24 mouse cellular contexts compared by ENCODE assay signal in the genomic region with DNA sequence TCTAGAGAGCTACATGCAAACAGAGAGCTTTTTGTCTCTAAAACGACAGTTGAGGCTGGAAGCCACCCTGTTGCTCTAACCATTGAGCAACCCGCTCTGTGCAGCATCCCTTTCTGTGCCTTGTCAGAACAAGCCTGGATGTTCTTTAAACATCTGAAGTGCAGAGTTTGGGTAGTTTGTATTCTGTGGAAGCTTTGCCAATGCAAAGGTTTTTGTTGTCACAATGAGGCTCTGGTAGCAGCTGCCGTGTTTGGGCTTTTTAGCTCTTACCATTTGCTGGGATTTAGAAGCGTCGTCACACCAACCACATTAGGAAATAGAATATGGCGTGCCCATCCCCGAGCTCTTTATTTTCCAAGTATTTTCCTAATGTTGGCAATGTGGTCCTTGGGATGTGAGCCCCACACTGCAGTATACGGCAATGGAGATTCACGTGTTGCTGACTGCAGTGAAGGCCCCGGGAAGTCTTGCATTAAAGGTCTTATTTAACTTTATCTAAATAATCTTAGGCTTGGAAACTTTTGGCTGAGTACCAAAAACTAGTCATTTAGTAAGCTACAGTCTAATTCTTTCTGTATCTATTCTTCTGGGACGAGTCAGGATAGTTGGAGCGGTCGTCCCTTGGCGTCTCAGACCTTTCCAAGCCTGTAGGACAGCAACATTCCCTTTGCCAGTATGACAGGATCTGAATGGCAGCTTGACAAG. TPM values are rescaled to one million over a fixed set of nuclear protein-coding genes. Genes with fewer than 3 reads are reported as not detected.
DNase-seq lines count a peak whose midpoint lies in the region; ATAC-seq and TF ChIP-seq lines count a peak whose summit lies in the region.
"Had no signal": no experiment of that assay in that cellular context is flagged by ENCODE, and none has a peak within 500 bp of the region (broad histone marks: within the 10 kb centered on the region; RNA-seq: fewer than 3 reads in every experiment).

No protein-coding gene starts in this region.

- no peak for DNase-seq in heart, embryonic 10.5 days (ENCODE audit: low spot score)
- DNase-seq in layer of hippocampus, adult 2 months (ENCODE audit: low spot score in 2 of 2): peak; percentile 46
- DNase-seq in layer of hippocampus, postnatal 25 days (ENCODE audit: extremely low spot score in 1 of 2, low spot score in 1 of 2): no peak
- no peak for DNase-seq in spleen, adult 12 weeks (ENCODE audit: low spot score)
- DNase-seq in ovary, postnatal 36 days (ENCODE audit: low spot score): no peak
- DNase-seq: adrenal gland, postnatal 25 days; cerebellum, adult 2 months; gastrocnemius, postnatal 36 days; heart, postnatal 10 days; lung, postnatal 36 days; right cerebral cortex, postnatal 25 days; thymus, postnatal 14 days had no signal

- 86% methylated on average over 14 of the region's 14 CpGs for WGBS in heart, embryonic 10.5 days
- 83% methylated on average over 14 of the region's 14 CpGs for WGBS in heart, embryonic 11.5 days (ENCODE audit: insufficient replicate concordance)
- WGBS in embryonic facial prominence, embryonic 15.5 days: 53% methylated on average over 14 of the region's 14 CpGs
- 52% methylated on average over 14 of the region's 14 CpGs for WGBS in stomach, embryonic 15.5 days

- no peak for ATAC-seq in heart, embryonic 11.5 days (replicated peaks; ENCODE audit: insufficient number of reproducible peaks, low FRiP score, low TSS enrichment)
- ATAC-seq in embryonic facial prominence, embryonic 15.5 days (ENCODE audit: insufficient number of reproducible peaks, low FRiP score, low TSS enrichment, low read depth): no peak
- no peak for ATAC-seq in stomach, embryonic 15.5 days (ENCODE audit: insufficient read depth, low FRiP score, low read depth)
- ATAC-seq: inflammation-experienced regulatory T-cells, adult 6 months; midbrain, embryonic 16.5 days had no signal

- H3K27me3 ChIP-seq in heart, embryonic 10.5 days (ENCODE audit: insufficient read depth, poor library complexity, severe bottlenecking): no peaks in the 10 kb centered on the region
- peaks cover 3% of the 10 kb centered on the region; the same call in 1 of the 2 replicates for H3K27me3 ChIP-seq in heart, embryonic 11.5 days (ENCODE audit: control insufficient read depth, insufficient read depth, low read length)
- no peaks in the 10 kb centered on the region for H3K27me3 ChIP-seq in embryonic facial prominence, embryonic 15.5 days
- H3K27me3 ChIP-seq in stomach, embryonic 15.5 days (replicated peaks): no peaks in the 10 kb centered on the region
- H3K27me3 ChIP-seq: CH12.LX; limb, embryonic 13.5 days; neural tube, embryonic 15.5 days had no signal

- no peak overlapping the region for H3K4me3 ChIP-seq in heart, embryonic 10.5 days
- H3K4me3 ChIP-seq in heart, embryonic 11.5 days (ENCODE audit: low read depth, low read length): no peak overlapping the region
- H3K4me3 ChIP-seq in layer of hippocampus, adult 2 months: no peak overlapping the region
- no peak overlapping the region for H3K4me3 ChIP-seq in embryonic facial prominence, embryonic 15.5 days (replicated peaks)
- H3K4me3 ChIP-seq in stomach, embryonic 15.5 days (replicated peaks): no peak overlapping the region
- H3K4me3 ChIP-seq: limb, embryonic 13.5 days; liver, embryonic 15.5 days; neural tube, embryonic 15.5 days had no signal

- peaks cover 74% of the 10 kb centered on the region for H3K4me1 ChIP-seq in heart, embryonic 10.5 days
- peaks cover 61% of the 10 kb centered on the region for H3K4me1 ChIP-seq in heart, embryonic 11.5 days (ENCODE audit: control insufficient read depth, insufficient read depth, low read length)
- H3K4me1 ChIP-seq in embryonic facial prominence, embryonic 15.5 days: peaks cover 90% of the 10 kb centered on the region
- peaks cover 79% of the 10 kb centered on the region for H3K4me1 ChIP-seq in stomach, embryonic 15.5 days

- no peak overlapping the region for H3K4me2 ChIP-seq in heart, embryonic 11.5 days
- no peak overlapping the region for H3K4me2 ChIP-seq in embryonic facial prominence, embryonic 15.5 days (replicated peaks)
- H3K4me2 ChIP-seq in stomach, embryonic 15.5 days: no peak overlapping the region
- H3K4me2 ChIP-seq: limb, embryonic 13.5 days; liver, embryonic 15.5 days; neural tube, embryonic 15.5 days had no signal

- no peaks in the 10 kb centered on the region for H3K9me3 ChIP-seq in heart, embryonic 10.5 days
- H3K9me3 ChIP-seq in heart, embryonic 11.5 days (replicated peaks; ENCODE audit: control insufficient read depth, low read length): no peaks in the 10 kb centered on the region
- no peaks in the 10 kb centered on the region for H3K9me3 ChIP-seq in embryonic facial prominence, embryonic 15.5 days (replicated peaks)
- no peaks in the 10 kb centered on the region for H3K9me3 ChIP-seq in stomach, embryonic 15.5 days
- H3K9me3 ChIP-seq: limb, embryonic 13.5 days; liver, embryonic 15.5 days; neural tube, embryonic 15.5 days had no signal

- H3K27ac ChIP-seq in heart, embryonic 10.5 days: 0 out of 2 replicates have a peak overlapping the region, but pooled peaks have one; percentile 91
- H3K27ac ChIP-seq in heart, embryonic 11.5 days (ENCODE audit: low read depth, low read length): no peak overlapping the region
- H3K27ac ChIP-seq in layer of hippocampus, adult 2 months: no peak overlapping the region
- peak overlapping the region; percentile 73; the same call in 1 of the 2 replicates for H3K27ac ChIP-seq in embryonic facial prominence, embryonic 15.5 days (replicated peaks)
- H3K27ac ChIP-seq in stomach, embryonic 15.5 days: peak overlapping the region; percentile 37
- H3K27ac ChIP-seq: kidney, postnatal 0 days; limb, embryonic 13.5 days; liver, embryonic 15.5 days; neural tube, embryonic 15.5 days had no signal

- no peak overlapping the region for H3K9ac ChIP-seq in heart, embryonic 11.5 days (ENCODE audit: low read depth, low read length)
- H3K9ac ChIP-seq in embryonic facial prominence, embryonic 15.5 days: no peak overlapping the region
- H3K9ac ChIP-seq in stomach, embryonic 15.5 days: no peak overlapping the region
- H3K9ac ChIP-seq: liver, embryonic 15.5 days; neural tube, embryonic 15.5 days had no signal

- TF ChIP-seq CTCF in layer of hippocampus, adult 2 months (conservative IDR thresholded peaks at IDR 0.05): no peak

- H3K36me3 ChIP-seq in heart, embryonic 10.5 days: no peaks in the 10 kb centered on the region
- no peaks in the 10 kb centered on the region for H3K36me3 ChIP-seq in heart, embryonic 11.5 days (ENCODE audit: control insufficient read depth, insufficient read depth, low read length)
- H3K36me3 ChIP-seq in embryonic facial prominence, embryonic 15.5 days: 0 out of 2 replicates have a peak, but pooled peaks cover 6% of the 10 kb centered on the region
- H3K36me3 ChIP-seq in stomach, embryonic 15.5 days: no peaks in the 10 kb centered on the region
- H3K36me3 ChIP-seq: liver, embryonic 15.5 days; neural tube, embryonic 15.5 days had no signal

RNA-seq across cellular contexts. Expression of gene Nkd1, which starts 51.9 kb away (rescaled TPM):
- 21.9 and 38.0 TPM in 2 replicates for polyA plus RNA-seq in heart, embryonic 10.5 days (2016; fragmentation: Nextera tagmentation; extraction: Ambion mirVana)
- polyA plus RNA-seq in heart, embryonic 11.5 days (2014; fragmentation: Nextera tagmentation; extraction: Ambion mirVana): 17.3 and 18.3 TPM in 2 replicates
- 10 to 100 TPM in 1 of 2 experiments, 1 to 10 TPM in 1; 8.8 to 10.1 TPM for total RNA-seq in layer of hippocampus, adult 2 months (2021)
- total RNA-seq in layer of hippocampus, postnatal 25 days (2021): 10 to 100 TPM; 10.8 to 15.0 TPM
- polyA plus RNA-seq in embryonic facial prominence, embryonic 15.5 days (2015; fragmentation: Nextera tagmentation; extraction: Ambion mirVana): 92.6 and 92.9 TPM in 2 replicates
- 40.4 and 42.0 TPM in 2 replicates for polyA plus RNA-seq in stomach, embryonic 15.5 days (2015; fragmentation: Nextera tagmentation; extraction: Ambion mirVana)
- total RNA-seq: common myeloid progenitor, adult 5-6 weeks; MEL had no signal
- polyA plus RNA-seq: inflammation-experienced regulatory T-cells, adult 6 months had no signal

Comparison
In these comparisons a context has a peak if more than half of its experiments do, and no peak if none do; other contexts are left out.
1. DNase-seq: peak in layer of hippocampus, adult 2 months (2 of 2); none in heart, embryonic 10.5 days (single experiment), layer of hippocampus, postnatal 25 days (0 of 2), spleen, adult 12 weeks (single experiment) and ovary, postnatal 36 days (single experiment).
2. H3K27ac ChIP-seq: peak in heart, embryonic 10.5 days (single experiment), embryonic facial prominence, embryonic 15.5 days (single experiment) and stomach, embryonic 15.5 days (single experiment); none in heart, embryonic 11.5 days (single experiment) and layer of hippocampus, adult 2 months (single experiment).